Mouse (Mus musculus): ENCODE results near the gene Aqp9. TPM values are rescaled to one million over a fixed set of nuclear protein-coding genes. Genes with fewer than 3 reads are reported as not detected.

The Aqp9 gene
- 71.0 TPM for polyA plus RNA-seq (2014; fragmentation: Illumina TruSeq; extraction: RNeasy Lipid Tissue Mini Kit (QIAGEN cat#74804); ENCODE audit: low read depth, low replicate concordance)

DNA sequence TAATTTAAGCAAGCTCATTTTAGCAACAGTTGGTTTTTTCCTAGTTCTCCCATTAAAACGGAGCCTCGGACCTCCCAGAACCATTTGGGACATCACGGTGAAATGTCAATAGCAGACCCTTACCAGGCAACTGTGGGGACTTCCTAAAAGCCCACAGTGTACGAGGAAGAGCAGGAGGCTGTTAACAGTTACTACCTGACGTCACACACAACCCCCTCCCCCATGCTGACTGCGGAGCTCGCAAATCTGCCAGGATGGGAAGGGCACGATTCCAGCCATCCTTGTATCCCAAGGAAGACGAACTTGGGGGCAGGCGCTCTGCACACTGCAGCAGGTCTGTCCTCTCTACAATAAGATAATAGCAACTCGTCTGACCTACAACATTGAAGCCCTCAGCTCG is at the start of gene Aqp9:
TSS of gene Aqp9 (minus strand) at position 172 of the 400 bp plus-strand sequence.

GRCm38 (mm10) chr9:71215248-71216035 is 47.0 kb upstream of the Aqp9 start, which contains the start of gene Aldh1a2:
Aldh1a2 (plus strand) TSS chr9:71215789.

Other genes with a start within 250 kb of the Aqp9 start
- 2.6 TPM for gene Lipc, start 216.5 kb downstream of the Aqp9 start, polyA plus RNA-seq (2014; fragmentation: Illumina TruSeq; extraction: RNeasy Lipid Tissue Mini Kit (QIAGEN cat#74804); ENCODE audit: low read depth, low replicate concordance)
- gene Aldh1a2, start 47.1 kb upstream of the Aqp9 start, polyA plus RNA-seq (2014; fragmentation: Illumina TruSeq; extraction: RNeasy Lipid Tissue Mini Kit (QIAGEN cat#74804); ENCODE audit: low read depth, low replicate concordance): 23.1 TPM